25 mouse cellular contexts compared by ENCODE assay signal in genomic region chr11:11895479-11895878, GRCm38 (mm10). TPM values are rescaled to one million over a fixed set of nuclear protein-coding genes. Genes with fewer than 3 reads are reported as not detected.
DNase-seq lines count a peak whose midpoint lies in the region; ATAC-seq and TF ChIP-seq lines count a peak whose summit lies in the region.
"Had no signal": no experiment of that assay in that cellular context is flagged by ENCODE, and none has a peak within 500 bp of the region (broad histone marks: within the 10 kb centered on the region; RNA-seq: fewer than 3 reads in every experiment).

No protein-coding gene starts in this region.

- 84% methylated on average over 2 of the region's 2 CpGs for WGBS in intestine, embryonic 14.5 days
- WGBS in intestine, postnatal 0 days, result 71% methylated on average over 2 of the region's 2 CpGs
- 49% methylated on average over 2 of the region's 2 CpGs for WGBS in liver, postnatal 0 days (ENCODE audit: insufficient replicate concordance)
- 51% methylated on average over 2 of the region's 2 CpGs for WGBS in liver, embryonic 12.5 days (ENCODE audit: insufficient replicate concordance)

- no peak overlapping the region for H3K27ac ChIP-seq in intestine, embryonic 14.5 days (ENCODE audit: low read depth)
- H3K27ac ChIP-seq in intestine, postnatal 0 days (ENCODE audit: low read depth, low read length), result no peak overlapping the region
- H3K27ac ChIP-seq in liver, postnatal 0 days (ENCODE audit: low read depth), result 0 out of 2 replicates have a peak overlapping the region, but pooled peaks have one; percentile 24
- no peak overlapping the region for H3K27ac ChIP-seq in liver, embryonic 12.5 days
- no peak overlapping the region for H3K27ac ChIP-seq in MEL (ENCODE audit: control insufficient read depth, low read depth, low read length)
- H3K27ac ChIP-seq: embryonic facial prominence, embryonic 13.5 days; embryonic facial prominence, embryonic 15.5 days; forebrain, embryonic 10.5 days; forebrain, embryonic 12.5 days had no signal

- H3K9me3 ChIP-seq in intestine, embryonic 14.5 days (ENCODE audit: control insufficient read depth, low read length), result 0 out of 2 replicates have a peak, but pooled peaks cover 6% of the 10 kb centered on the region
- no peaks in the 10 kb centered on the region for H3K9me3 ChIP-seq in intestine, postnatal 0 days (ENCODE audit: control insufficient read depth)
- H3K9me3 ChIP-seq in liver, postnatal 0 days (ENCODE audit: low read length), result peaks cover 4% of the 10 kb centered on the region
- no peaks in the 10 kb centered on the region for H3K9me3 ChIP-seq in liver, embryonic 12.5 days (replicated peaks)
- H3K9me3 ChIP-seq in MEL (replicated peaks; ENCODE audit: insufficient read depth, low read length), result no peaks in the 10 kb centered on the region
- H3K9me3 ChIP-seq: embryonic facial prominence, embryonic 13.5 days; embryonic facial prominence, embryonic 15.5 days; forebrain, embryonic 10.5 days; forebrain, embryonic 12.5 days had no signal

- no peak overlapping the region for H3K4me3 ChIP-seq in intestine, embryonic 14.5 days (ENCODE audit: low read depth, low read length)
- no peak overlapping the region for H3K4me3 ChIP-seq in intestine, postnatal 0 days (ENCODE audit: low read depth, low read length)
- H3K4me3 ChIP-seq in liver, postnatal 0 days (ENCODE audit: low read depth, low read length), result no peak overlapping the region
- no peak overlapping the region for H3K4me3 ChIP-seq in liver, embryonic 12.5 days
- no peak overlapping the region for H3K4me3 ChIP-seq in MEL (ENCODE audit: control insufficient read depth in 1 of 2, insufficient read depth in 1 of 2, low read depth in 2 of 2, low read length in 2 of 2)
- H3K4me3 ChIP-seq: embryonic facial prominence, embryonic 13.5 days; embryonic facial prominence, embryonic 15.5 days; erythroblast, embryonic 14.5 days; forebrain, embryonic 10.5 days; forebrain, embryonic 12.5 days had no signal

- no peaks in the 10 kb centered on the region for H3K36me3 ChIP-seq in intestine, embryonic 14.5 days (ENCODE audit: control insufficient read depth, insufficient read depth, low read length)
- H3K36me3 ChIP-seq in intestine, postnatal 0 days (ENCODE audit: control insufficient read depth, insufficient read depth), result no peaks in the 10 kb centered on the region
- H3K36me3 ChIP-seq in liver, postnatal 0 days (replicated peaks; ENCODE audit: insufficient read depth, low read length), result no peaks in the 10 kb centered on the region
- H3K36me3 ChIP-seq in liver, embryonic 12.5 days, result no peaks in the 10 kb centered on the region
- peaks cover 0 to 3% of the 10 kb centered on the region in 2 experiments; a peak in 2 of 4 replicates for H3K36me3 ChIP-seq in MEL (ENCODE audit: control insufficient read depth in 1 of 2, insufficient read depth in 2 of 2, low read length in 2 of 2)
- H3K36me3 ChIP-seq: embryonic facial prominence, embryonic 13.5 days; embryonic facial prominence, embryonic 15.5 days; forebrain, embryonic 10.5 days; forebrain, embryonic 12.5 days had no signal

- no peak for TF ChIP-seq POLR2A in MEL (IDR thresholded peaks at IDR 0.05; ENCODE audit: control insufficient read depth in 1 of 2, insufficient read depth in 1 of 2, low read depth in 1 of 2, low read length in 2 of 2, poor library complexity in 1 of 2)

- H3K27me3 ChIP-seq in intestine, embryonic 14.5 days (replicated peaks; ENCODE audit: control insufficient read depth, insufficient read depth, low read length), result no peaks in the 10 kb centered on the region
- no peaks in the 10 kb centered on the region for H3K27me3 ChIP-seq in intestine, postnatal 0 days (replicated peaks; ENCODE audit: control insufficient read depth, insufficient read depth, low read length)
- H3K27me3 ChIP-seq in liver, postnatal 0 days (ENCODE audit: insufficient read depth, low read length), result no peaks in the 10 kb centered on the region
- no peaks in the 10 kb centered on the region for H3K27me3 ChIP-seq in liver, embryonic 12.5 days (replicated peaks)
- peaks cover 8 to 15% of the 10 kb centered on the region in 2 experiments for H3K27me3 ChIP-seq in MEL (ENCODE audit: control insufficient read depth in 1 of 2, insufficient read depth in 2 of 2, low read length in 2 of 2)
- H3K27me3 ChIP-seq: embryonic facial prominence, embryonic 13.5 days; embryonic facial prominence, embryonic 15.5 days; forebrain, embryonic 12.5 days; Patski had no signal

- no peak for TF ChIP-seq CTCF in intestine, postnatal 0 days (IDR thresholded peaks at IDR 0.05; ENCODE audit: low read depth)
- TF ChIP-seq CTCF in liver, postnatal 0 days (IDR thresholded peaks at IDR 0.05; ENCODE audit: low read depth), result no peak
- TF ChIP-seq CTCF in MEL (IDR thresholded peaks at IDR 0.05 in 2 of 3, conservative IDR thresholded peaks at IDR 0.05 in 1 of 3; ENCODE audit: control insufficient read depth in 1 of 3, insufficient read depth in 1 of 3, low read depth in 2 of 3, low read length in 3 of 3, poor library complexity in 1 of 3, severe bottlenecking in 1 of 3), result no peak

- H3K4me2 ChIP-seq in intestine, embryonic 14.5 days (ENCODE audit: low read length), result no peak overlapping the region
- no peak overlapping the region for H3K4me2 ChIP-seq in intestine, postnatal 0 days (replicated peaks; ENCODE audit: low read depth)
- no peak overlapping the region for H3K4me2 ChIP-seq in liver, postnatal 0 days (ENCODE audit: low read depth, low read length)
- H3K4me2 ChIP-seq in liver, embryonic 12.5 days, result no peak overlapping the region
- H3K4me2 ChIP-seq: embryonic facial prominence, embryonic 13.5 days; embryonic facial prominence, embryonic 15.5 days; forebrain, embryonic 12.5 days had no signal

- peak; percentile 34 for DNase-seq in intestine, embryonic 14.5 days (ENCODE audit: low spot score)
- no peak for DNase-seq in liver, postnatal 0 days
- DNase-seq in MEL (ENCODE audit: low read depth, low spot score), result no peak
- no peak for DNase-seq in right cerebral cortex, postnatal 25 days
- DNase-seq in right cerebral cortex, adult 18-20 months, result no peak
- DNase-seq: adrenal gland, adult 8-10 months; adrenal gland, postnatal 14 days; adrenal gland, postnatal 36 days; cerebellum, adult 11-12 months; cerebellum, adult 2 months; cerebellum, adult 9-10 months; cerebellum, postnatal 10 days; cerebellum, postnatal 25 days; embryo, embryonic 11 days had no signal

- no peak overlapping the region for H3K9ac ChIP-seq in intestine, embryonic 14.5 days (ENCODE audit: low read length)
- no peak overlapping the region for H3K9ac ChIP-seq in intestine, postnatal 0 days (ENCODE audit: low read depth, low read length)
- H3K9ac ChIP-seq in liver, postnatal 0 days (replicated peaks), result no peak overlapping the region
- H3K9ac ChIP-seq in liver, embryonic 12.5 days, result no peak overlapping the region
- no peak overlapping the region for H3K9ac ChIP-seq in MEL (ENCODE audit: control insufficient read depth, low read depth, low read length, poor library complexity, severe bottlenecking)
- H3K9ac ChIP-seq: embryonic facial prominence, embryonic 13.5 days; embryonic facial prominence, embryonic 15.5 days; forebrain, embryonic 12.5 days had no signal

- H3K4me1 ChIP-seq in intestine, embryonic 14.5 days (replicated peaks; ENCODE audit: control insufficient read depth, insufficient read depth, low read length), result peaks cover 18% of the 10 kb centered on the region
- peaks cover 11% of the 10 kb centered on the region for H3K4me1 ChIP-seq in intestine, postnatal 0 days (replicated peaks; ENCODE audit: control insufficient read depth, insufficient read depth, low read length)
- H3K4me1 ChIP-seq in liver, postnatal 0 days (ENCODE audit: insufficient read depth), result peaks cover 7% of the 10 kb centered on the region
- H3K4me1 ChIP-seq in liver, embryonic 12.5 days, result peaks cover 14% of the 10 kb centered on the region; the same call in 1 of the 2 replicates
- 0 out of 4 replicates have a peak, but pooled peaks cover 0 to 3% of the 10 kb centered on the region in 2 experiments for H3K4me1 ChIP-seq in MEL (ENCODE audit: control insufficient read depth in 1 of 2, insufficient read depth in 2 of 2, low read length in 2 of 2)
- H3K4me1 ChIP-seq: embryonic facial prominence, embryonic 13.5 days; embryonic facial prominence, embryonic 15.5 days had no signal

- H3K79me2 ChIP-seq in MEL (ENCODE audit: control insufficient read depth, insufficient read depth, low read length, poor library complexity), result no peaks in the 10 kb centered on the region

- no peak for TF ChIP-seq RAD21 in MEL (IDR thresholded peaks at IDR 0.05; ENCODE audit: low read depth, low read length)

- no peak for ATAC-seq in intestine, embryonic 14.5 days (replicated peaks; ENCODE audit: low FRiP score, low TSS enrichment, low read depth)
- ATAC-seq in intestine, postnatal 0 days, result no peak
- ATAC-seq in liver, postnatal 0 days, result no peak
- no peak for ATAC-seq in liver, embryonic 12.5 days
- ATAC-seq in common myeloid progenitor, adult 5-6 weeks (replicated peaks; ENCODE audit: low read depth, poor library complexity, severe bottlenecking), result 0 out of 2 replicates have a peak, but pooled peaks have one; percentile 25
- ATAC-seq: activated CD4-positive, CD25-positive, alpha-beta regulatory T cell, adult 4 months; forebrain, embryonic 16.5 days; Patski had no signal

- no peak for TF ChIP-seq EP300 in liver, postnatal 0 days (IDR thresholded peaks at IDR 0.05; ENCODE audit: low read depth)
- peak; percentile 41 to 49; a peak in 2 of 4 replicates for TF ChIP-seq EP300 in MEL (IDR thresholded peaks at IDR 0.05; ENCODE audit: low read depth in 1 of 2, low read length in 2 of 2)

TF ChIP-seq in MEL, 35 proteins besides CTCF, POLR2A, EP300 and RAD21:
- TF ChIP-seq GATA1 (IDR thresholded peaks at IDR 0.05; ENCODE audit: low read depth, low read length), result peak; percentile 55; the same call in 1 of the 2 replicates
- TF ChIP-seq TCF12 (IDR thresholded peaks at IDR 0.05; ENCODE audit: low read depth, low read length), result 0 out of 2 replicates have a peak, but pooled peaks have one; percentile 34
- no peak for TF ChIP-seq KAT2A (conservative IDR thresholded peaks at IDR 0.05; ENCODE audit: low read depth, low read length)
- TF ChIP-seq RCOR1 (IDR thresholded peaks at IDR 0.05; ENCODE audit: low read depth, low read length), result peak; percentile 78; the same call in 1 of the 2 replicates

RNA-seq across cellular contexts. Expression of gene Ddc, which starts 2.5 kb away (rescaled TPM):
- 34.8 and 37.3 TPM in 2 replicates for polyA plus RNA-seq in intestine, embryonic 14.5 days (2014; fragmentation: Nextera tagmentation; extraction: Ambion mirVana)
- 19.2 and 20.9 TPM in 2 replicates for polyA plus RNA-seq in intestine, postnatal 0 days (2015; fragmentation: Nextera tagmentation; extraction: Ambion mirVana)
- polyA plus RNA-seq in liver, postnatal 0 days (2015; fragmentation: Nextera tagmentation; extraction: Ambion mirVana), result 17.5 and 19.5 TPM in 2 replicates
- 9.3 and 10.4 TPM in 2 replicates for polyA plus RNA-seq in liver, embryonic 12.5 days (2016; fragmentation: Nextera tagmentation; extraction: Ambion mirVana)
- 0.08 TPM in 1 of 2 replicates, not detected in the other for total RNA-seq in MEL (2012; rRNA removed)
- under 1 TPM in 1 of 2 experiments, not detected in 1; 0.07 TPM for polyA plus RNA-seq in MEL (2012; ENCODE audit: insufficient read depth in 1 of 2, insufficient read length in 2 of 2, low read depth in 1 of 2, low replicate concordance in 2 of 2, missing spikeins in 1 of 2)
- total RNA-seq in common myeloid progenitor, adult 5-6 weeks (2017), result not detected in 2 replicates
